In genomic region chr3:12077756-12078155, GRCm38 (mm10) we compare ENCODE assay signal across 15 mouse cellular contexts.
"Had no signal": no experiment of that assay in that cellular context is flagged by ENCODE, and none has a peak within 500 bp of the region (broad histone marks: within the 10 kb centered on the region; RNA-seq: fewer than 3 reads in every experiment).

No protein-coding gene starts in this region.

- H3K36me3 ChIP-seq: kidney, embryonic 15.5 days; neural tube, embryonic 15.5 days had no signal

- DNase-seq: kidney, adult 2 months; kidney, postnatal 14 days; left cerebral cortex, postnatal 4 days; lung, adult 18-20 months; lung, postnatal 4 days; right cerebral cortex, postnatal 4 days; spleen, adult 18-20 months; thymus, adult 2 months; thymus, postnatal 25 days had no signal

- H3K4me1 ChIP-seq: kidney, embryonic 15.5 days; neural tube, embryonic 15.5 days had no signal

- ATAC-seq: lung, postnatal 0 days had no signal

- H3K4me2 ChIP-seq: kidney, embryonic 15.5 days; midbrain, embryonic 11.5 days; neural tube, embryonic 15.5 days had no signal

- H3K27me3 ChIP-seq: kidney, embryonic 15.5 days; neural tube, embryonic 15.5 days had no signal

- H3K9me3 ChIP-seq: kidney, embryonic 15.5 days; neural tube, embryonic 15.5 days had no signal

- H3K4me3 ChIP-seq: kidney, embryonic 15.5 days; myocyte; neural tube, embryonic 15.5 days had no signal

- H3K9ac ChIP-seq: kidney, embryonic 15.5 days; liver, embryonic 14.5 days; neural tube, embryonic 15.5 days had no signal

- H3K27ac ChIP-seq: kidney, embryonic 15.5 days; liver, embryonic 14.5 days; neural tube, embryonic 15.5 days had no signal
